Mouse (Mus musculus): ENCODE results near the gene Ranbp3.

Ranbp3 gene

DNA sequence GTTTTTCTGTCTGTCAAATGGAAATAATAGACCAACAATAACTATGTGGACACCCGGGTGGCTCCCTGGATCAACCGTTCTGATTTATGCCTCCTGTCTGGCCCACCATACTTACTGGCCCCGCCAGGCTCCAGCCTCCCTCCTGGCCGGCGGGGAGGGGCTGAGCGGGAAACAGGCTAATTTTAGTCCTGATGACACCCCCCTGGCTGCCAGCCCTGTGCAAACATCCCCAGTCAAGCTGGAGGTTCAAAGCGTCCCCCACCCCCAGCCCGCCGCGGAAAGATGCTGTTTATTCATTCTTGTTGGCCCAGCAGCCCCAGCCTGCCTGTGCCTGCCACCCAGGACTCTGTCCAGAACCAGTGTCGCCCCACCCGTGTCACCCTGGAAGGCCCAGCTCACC, 55.0 kb downstream of the Ranbp3 start:
- peak; percentile 88 for DNase-seq

GRCm38 (mm10) chr17:56729151-56729550, 56.1 kb downstream of the Ranbp3 start:
- DNase-seq = no peak

GRCm38 (mm10) chr17:56729656-56730055, 56.6 kb downstream of the Ranbp3 start:
- no peak for DNase-seq

GRCm38 (mm10) chr17:56736534-56736933, 63.4 kb downstream of the Ranbp3 start:
- no peak for DNase-seq

GRCm38 (mm10) chr17:56738221-56738620, 65.1 kb downstream of the Ranbp3 start:
- DNase-seq = peak; percentile 56

DNA sequence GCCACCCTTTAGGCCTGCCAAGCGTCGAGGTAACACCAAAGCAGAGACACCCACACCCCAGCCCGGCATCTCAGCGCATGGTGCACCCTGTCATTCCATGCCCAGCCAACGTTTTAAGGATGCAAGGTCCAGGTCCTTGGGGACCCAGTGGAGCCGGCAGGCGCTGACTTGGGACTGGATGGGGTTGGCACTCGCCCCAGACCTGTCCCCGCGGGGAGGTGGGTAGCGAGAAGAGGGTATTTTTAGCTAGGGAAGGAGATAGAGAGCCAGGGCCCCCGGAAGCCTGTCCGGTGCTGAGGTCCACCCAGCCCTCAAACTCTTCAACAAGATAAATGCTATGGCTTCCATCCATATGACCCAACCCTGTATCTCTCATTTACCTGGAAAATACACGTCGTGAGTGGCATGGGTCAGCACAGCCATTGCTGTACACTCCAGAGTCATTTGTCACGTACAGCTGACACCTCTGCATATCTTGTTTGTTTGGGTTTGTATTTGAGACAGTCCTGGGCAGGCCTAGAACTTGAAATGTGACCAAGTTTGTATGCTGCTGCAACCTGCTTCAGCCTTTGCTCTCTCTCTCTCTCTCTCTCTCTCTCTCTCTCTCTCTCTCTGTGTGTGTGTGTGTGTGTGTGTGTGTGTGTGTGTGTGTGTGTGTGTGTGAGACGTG, 67.2 kb downstream of the Ranbp3 start:
- DNase-seq = no peak

DNA sequence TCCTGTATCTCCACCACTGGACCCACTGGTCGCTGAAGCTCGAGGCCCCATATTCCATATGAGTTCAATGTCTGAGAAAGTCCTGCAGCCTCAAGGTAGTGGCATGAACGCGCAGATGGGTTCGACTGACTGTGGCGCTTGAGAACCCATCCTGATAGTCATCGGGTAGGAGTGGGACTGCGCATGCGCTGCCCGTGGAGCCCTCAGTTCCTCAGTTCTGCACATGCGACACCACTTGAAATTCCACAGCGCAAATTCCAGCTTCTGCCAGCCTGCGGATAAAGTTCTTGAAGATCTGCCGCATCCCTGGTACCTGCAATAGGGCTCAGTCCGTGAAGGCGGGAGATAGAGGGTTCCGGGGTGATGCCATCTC, 67.7 kb downstream of the Ranbp3 start:
- no peak for DNase-seq

GRCm38 (mm10) chr17:56744173-56744572, 71.1 kb downstream of the Ranbp3 start:
- no peak for DNase-seq

DNA sequence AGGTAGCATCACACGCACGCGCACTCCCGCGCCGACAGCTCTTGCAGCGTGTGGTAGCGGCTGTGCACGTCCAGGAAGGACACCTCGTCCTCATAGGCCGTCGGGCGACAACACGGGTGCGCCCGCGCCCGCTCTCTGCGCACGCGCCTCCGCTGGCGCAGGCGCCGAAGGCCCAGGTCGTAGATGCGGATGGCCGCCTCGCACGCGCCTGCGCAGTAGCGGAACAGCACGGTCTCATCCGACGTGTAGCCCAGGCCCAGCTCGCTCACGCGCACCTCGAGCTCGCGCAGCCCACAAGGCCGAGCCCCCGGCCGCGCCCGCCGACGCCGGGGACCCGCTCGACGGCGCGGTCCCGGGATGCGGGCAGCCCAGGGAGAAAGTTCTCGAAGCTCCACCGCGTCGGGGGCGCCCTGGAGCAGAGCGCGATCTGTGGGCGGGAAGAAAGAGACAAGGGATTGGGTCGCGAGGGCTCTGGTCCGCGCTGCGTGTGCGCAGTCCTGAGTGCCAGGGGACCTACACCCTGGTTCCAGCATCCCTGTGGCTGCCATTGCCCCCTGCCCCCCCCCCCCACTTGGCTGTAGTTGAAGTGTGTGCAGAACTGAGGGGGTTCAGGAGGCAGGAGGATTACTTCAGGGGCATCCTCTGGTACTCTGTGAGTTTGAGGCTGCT, 78.4 kb downstream of the Ranbp3 start:
- DNase-seq = peak; percentile 59

- DNase-seq = no peak
Measured at GRCm38 (mm10) chr17:56753452-56753851, 80.4 kb downstream of the Ranbp3 start.

- no peak for DNase-seq
Measured at GRCm38 (mm10) chr17:56754271-56755185, 81.4 kb downstream of the Ranbp3 start.

DNA sequence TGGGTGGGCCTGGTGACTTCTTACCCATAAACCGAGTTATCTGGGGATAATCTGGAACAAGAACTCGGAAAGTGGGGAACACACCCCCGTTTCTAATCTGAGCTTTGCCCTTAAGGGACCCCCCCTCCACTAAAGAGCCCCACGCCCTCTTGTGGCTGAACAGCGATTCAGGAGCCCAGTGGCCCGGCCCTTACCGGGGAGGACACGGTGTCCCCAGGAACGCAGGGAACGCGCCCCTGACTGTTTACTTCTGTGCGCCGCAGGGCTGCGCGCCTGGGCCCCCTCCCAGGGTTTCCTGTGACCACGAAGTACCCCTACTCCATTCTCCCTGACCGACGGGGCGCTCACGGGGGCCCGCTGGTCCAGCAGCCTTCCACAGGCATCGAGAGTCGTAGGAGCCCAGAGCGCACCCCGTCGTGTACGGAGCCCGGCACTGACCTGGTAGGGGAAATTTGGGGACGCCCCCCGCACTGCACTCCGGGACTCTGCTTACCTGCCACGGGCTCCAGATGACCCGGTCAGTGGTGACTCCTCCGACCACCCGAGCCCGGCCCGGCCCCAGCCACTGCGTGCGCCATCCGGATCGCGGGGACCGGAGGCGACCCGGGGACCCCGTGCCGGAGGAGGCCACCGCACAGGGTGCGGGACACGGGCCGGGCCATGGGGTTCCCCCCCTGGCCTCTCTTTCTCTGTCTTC, 83.8 kb downstream of the Ranbp3 start:
- DNase-seq = peak; percentile 66

GRCm38 (mm10) chr17:56757416-56758123, 84.5 kb downstream of the Ranbp3 start, which contains the start of gene Nrtn:
Gene Nrtn, minus strand, starts transcription at chr17:56757530.
- peak; percentile 93 for DNase-seq

DNA sequence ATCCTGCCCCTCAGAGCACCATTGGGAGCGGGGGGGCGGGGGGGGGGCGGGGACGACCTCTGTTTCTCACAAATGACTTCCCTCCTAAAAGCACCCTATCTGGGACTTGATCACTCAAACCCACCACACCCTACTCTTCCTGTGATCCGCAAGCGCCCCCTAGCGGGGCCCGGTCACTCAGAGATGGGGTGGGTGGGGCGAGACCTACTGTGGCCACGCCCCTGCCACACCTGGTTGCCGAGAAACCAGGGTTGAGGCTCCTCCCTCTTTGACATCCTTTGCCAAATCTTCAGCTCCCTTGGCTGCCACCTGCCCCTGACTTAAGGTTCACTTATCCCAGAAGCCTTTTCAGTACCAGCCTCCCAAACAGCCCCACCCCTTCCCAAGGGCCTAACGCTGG, 85.0 kb downstream of the Ranbp3 start:
- peak; percentile 84 for DNase-seq

GRCm38 (mm10) chr17:56759261-56759660, 86.2 kb downstream of the Ranbp3 start:
- peak; percentile 45 for DNase-seq

GRCm38 (mm10) chr17:56761077-56761476, 88.0 kb downstream of the Ranbp3 start:
- no peak for DNase-seq
